In the genomic region with DNA sequence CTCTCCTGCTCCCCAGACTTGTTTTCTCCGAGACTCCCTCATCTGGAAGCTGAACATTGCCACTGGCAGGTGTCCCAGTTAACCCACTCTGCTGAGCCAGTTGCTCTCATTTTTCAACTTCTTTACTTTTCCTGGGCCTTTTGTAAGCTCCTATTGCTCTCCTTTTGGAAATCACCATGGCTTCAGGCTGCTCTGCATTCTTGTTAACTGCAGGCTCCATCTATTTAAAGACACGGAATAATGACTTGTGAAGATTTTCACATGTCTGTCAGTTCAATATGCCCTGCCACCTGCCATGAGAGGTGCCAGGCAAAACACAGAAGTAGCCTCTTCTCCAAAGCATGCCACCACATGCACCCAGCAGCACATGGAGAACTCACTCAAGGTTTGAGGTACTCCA, we compare ENCODE assay signal across 17 mouse cellular contexts.
DNase-seq lines count a peak whose midpoint lies in the region; TF ChIP-seq lines count a peak whose summit lies in the region.
"Had no signal": no experiment of that assay in that cellular context is flagged by ENCODE, and none has a peak within 500 bp of the region (broad histone marks: within the 10 kb centered on the region; RNA-seq: fewer than 3 reads in every experiment).

No protein-coding gene starts in this region.

- peak; percentile 8 to 37 for DNase-seq in frontal cortex, adult 2 months (ENCODE audit: extremely low spot score in 1 of 2, low spot score in 1 of 2)
- DNase-seq in frontal cortex, postnatal 14 days (ENCODE audit: low spot score in 2 of 2): no peak
- DNase-seq in left cerebral cortex, postnatal 4 days: peak; percentile 51
- DNase-seq in left cerebral cortex, adult 2 months (ENCODE audit: extremely low spot score in 1 of 2, low spot score in 2 of 2): no peak
- DNase-seq in brain, adult 2 months (ENCODE audit: low read depth, low spot score): peak; percentile 60
- DNase-seq in fibroblast of lung, adult 2 months (ENCODE audit: low read depth): peak; percentile 15
- DNase-seq in kidney, postnatal 4 days: no peak
- DNase-seq: cerebellum, adult 18-20 months; heart, postnatal 14 days; kidney, adult 11 months; midbrain, embryonic 14.5 days; thymus, postnatal 14 days had no signal

- H3K4me3 ChIP-seq in left cerebral cortex, adult 2 months: no peak overlapping the region
- H3K4me3 ChIP-seq: embryonic facial prominence, embryonic 15.5 days; hindbrain, embryonic 15.5 days; limb, embryonic 13.5 days had no signal

- no peak overlapping the region for H3K27ac ChIP-seq in left cerebral cortex, adult 2 months
- H3K27ac ChIP-seq: embryonic facial prominence, embryonic 15.5 days; hindbrain, embryonic 15.5 days; kidney, postnatal 0 days; limb, embryonic 13.5 days; liver, embryonic 14.5 days had no signal

- no peak for TF ChIP-seq CTCF in left cerebral cortex, adult 2 months (IDR thresholded peaks at IDR 0.05)

- intact Hi-C loops in left cerebral cortex, postnatal 4 days (cut with DNase I): no loop called here
- intact Hi-C loops in left cerebral cortex, adult 2 months (cut with DNase I): no loop called here

Comparison
In these comparisons a context has a peak if more than half of its experiments do, and no peak if none do; other contexts are left out.
1. DNase-seq: peak in frontal cortex, adult 2 months (2 of 2), left cerebral cortex, postnatal 4 days (single experiment), brain, adult 2 months (single experiment) and fibroblast of lung, adult 2 months (single experiment); none in frontal cortex, postnatal 14 days (0 of 2), left cerebral cortex, adult 2 months (0 of 2) and kidney, postnatal 4 days (0 of 2).